Mouse (Mus musculus) ES-Bruce4 (cell line): ENCODE data around the gene Olfr1260. TPM values are rescaled to one million over a fixed set of nuclear protein-coding genes. Genes with fewer than 3 reads are reported as not detected.

Experiments used
- H3K27ac ChIP-seq: 2 replicates; pipeline ENCODE4 v1.5.1; 2012; ENCODE audit warnings: low read length, inconsistent platforms; ENCODE audit not compliant: insufficient read depth
- H3K27me3 ChIP-seq: 2 replicates; pipeline ENCODE4 v1.6.1; 2012; ENCODE audit warnings: mild to moderate bottlenecking, low read length, inconsistent platforms; ENCODE audit not compliant: control insufficient read depth, poor library complexity, insufficient read depth, severe bottlenecking
- H3K36me3 ChIP-seq: 2 replicates; pipeline ENCODE4 v1.6.1; 2012; ENCODE audit warnings: inconsistent platforms, mild to moderate bottlenecking, low read length, moderate library complexity; ENCODE audit not compliant: control insufficient read depth, poor library complexity, insufficient read depth, severe bottlenecking
- H3K4me1 ChIP-seq: one replicate; pipeline ENCODE4 v1.8.1; 2011; ENCODE audit warnings: low read length; ENCODE audit not compliant: control insufficient read depth, insufficient read depth
- H3K4me3 ChIP-seq: 2 replicates; pipeline ENCODE4 v1.5.1; 2011; ENCODE audit warnings: low read depth, mild to moderate bottlenecking, low read length
- H3K9ac ChIP-seq: 2 replicates; pipeline ENCODE4 v1.6.1; 2012; ENCODE audit warnings: low read depth, mild to moderate bottlenecking, inconsistent platforms; ENCODE audit not compliant: poor library complexity, severe bottlenecking
- H3K9me3 ChIP-seq: replicated peaks from 2 replicates; pipeline ENCODE4 v1.6.1; 2012; ENCODE audit warnings: mild to moderate bottlenecking, low read length, inconsistent platforms; ENCODE audit not compliant: control insufficient read depth, poor library complexity, insufficient read depth, severe bottlenecking
- CTCF ChIP-seq: IDR thresholded peaks from one replicate; pipeline ENCODE4 v1.8.1; 2011; ENCODE audit warnings: low read depth, low read length
- EP300 ChIP-seq: IDR thresholded peaks from 2 replicates; pipeline ENCODE4 v1.6.1; 2011; ENCODE audit warnings: low read depth, low read length; ENCODE audit not compliant: insufficient read depth
- POLR2A ChIP-seq: IDR thresholded peaks from one replicate; pipeline ENCODE4 v1.8.1; 2011; ENCODE audit warnings: low read length; ENCODE audit not compliant: insufficient read depth
- polyA plus RNA-seq: library from polyadenylated mRNA; stranded (reverse); fragments of >200 nt; gene quantifications from 2 replicates; pipeline ENCODE4 v1.2.4, GENCODE M21; 2011; ENCODE audit warnings: low read depth; ENCODE audit not compliant: missing spikeins, insufficient read depth, insufficient read length

Gene Olfr1260
- polyA plus RNA-seq, 1 experiment: not detected

DNA sequence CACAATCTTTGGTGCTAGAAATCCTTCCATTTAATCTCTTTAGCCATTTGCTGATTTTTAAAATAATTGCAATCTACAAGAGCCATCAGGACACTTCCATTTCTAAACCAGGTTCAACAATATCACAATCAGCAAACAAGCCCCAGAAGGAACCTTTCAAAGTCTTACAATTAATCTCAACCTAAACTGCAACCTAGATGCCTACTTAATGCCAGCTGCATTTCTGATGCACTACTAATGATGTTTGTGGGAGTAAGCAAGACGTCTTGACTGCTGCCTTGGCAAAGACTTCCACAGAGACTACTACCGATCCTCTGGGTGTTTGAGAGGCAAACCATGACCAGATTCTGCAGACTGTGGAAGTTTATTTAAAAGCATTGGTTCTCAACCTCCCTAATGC lies 37.7 kb downstream of the Olfr1260 start, which contains the start of gene Olfr1263:
TSS of gene Olfr1263 (plus strand) at position 301 of the 400 bp plus-strand sequence.
- Histone ChIP-seq H3K4me3 (no peak within 1 kb of the TSS), H3K9ac (no peak within 1 kb of the TSS), H3K4me1 (no peaks in the 10 kb centered on the region), H3K27me3 (no peaks in the 10 kb centered on the region), H3K36me3 (no peaks in the 10 kb centered on the region), H3K27ac (no peak within 1 kb of the TSS), H3K9me3 (no peaks in the 10 kb centered on the region)
- no peak for TF ChIP-seq POLR2A
- TF ChIP-seq CTCF: no peak
- no peak for TF ChIP-seq EP300

DNA sequence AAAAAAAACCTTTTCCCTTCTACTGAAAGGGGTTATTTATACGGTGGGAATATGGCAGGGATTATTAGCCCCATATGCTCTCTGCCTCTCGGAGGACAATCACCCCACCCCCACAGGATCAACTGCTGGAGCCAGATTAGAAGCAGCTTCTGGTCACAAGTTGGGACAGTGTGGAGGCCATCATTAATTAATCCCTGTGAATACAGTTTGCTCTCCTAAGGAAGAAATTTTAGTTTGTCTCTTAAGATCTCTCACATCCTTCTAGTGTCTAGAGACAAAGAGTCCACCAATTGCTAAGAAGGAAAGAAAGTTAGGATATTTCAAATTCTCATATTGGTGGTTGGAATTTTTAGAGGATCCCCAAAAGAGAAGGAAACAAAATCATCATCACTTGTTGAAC lies 51.3 kb downstream of the Olfr1260 start, which contains the start of gene Olfr1264:
TSS of gene Olfr1264 (minus strand) at position 101 of the 400 bp plus-strand sequence.
- H3K9ac ChIP-seq: no peak within 1 kb of the TSS
- H3K36me3 ChIP-seq: no peaks in the 10 kb centered on the region
- H3K4me1 ChIP-seq: no peaks in the 10 kb centered on the region
- H3K9me3 ChIP-seq: no peaks in the 10 kb centered on the region
- H3K4me3 ChIP-seq: no peak within 1 kb of the TSS
- no peak within 1 kb of the TSS for H3K27ac ChIP-seq
- TF ChIP-seq EP300 (no peak), CTCF (no peak), POLR2A (no peak)
- no peaks in the 10 kb centered on the region for H3K27me3 ChIP-seq

Other genes starting within 250 kb of the Olfr1260 start
- gene Olfr1252, start 249.3 kb upstream of the Olfr1260 start, polyA plus RNA-seq: not detected in 2 replicates
- gene Olfr1253, start 217.2 kb upstream of the Olfr1260 start, polyA plus RNA-seq: not detected in 2 replicates
- gene Olfr1254, start 180.7 kb upstream of the Olfr1260 start, polyA plus RNA-seq: not detected in 2 replicates
- not detected in 2 replicates for gene Olfr1255, start 162.3 kb upstream of the Olfr1260 start, polyA plus RNA-seq
- gene Olfr1256, start 132.8 kb upstream of the Olfr1260 start, polyA plus RNA-seq: not detected in 2 replicates
- gene Olfr48, start 126.1 kb upstream of the Olfr1260 start, polyA plus RNA-seq: not detected in 2 replicates
- gene Olfr1257, start 95.9 kb upstream of the Olfr1260 start, polyA plus RNA-seq: not detected in 2 replicates
- gene Olfr1258, start 47.0 kb upstream of the Olfr1260 start, polyA plus RNA-seq: not detected in 2 replicates
- gene Olfr1259, start 25.7 kb upstream of the Olfr1260 start, polyA plus RNA-seq: not detected in 2 replicates
- not detected in 2 replicates for gene Olfr1261, start 16.9 kb downstream of the Olfr1260 start, polyA plus RNA-seq
- not detected in 2 replicates for gene Olfr1262, start 25.8 kb downstream of the Olfr1260 start, polyA plus RNA-seq
- not detected in 2 replicates for gene Olfr1263, start 37.8 kb downstream of the Olfr1260 start, polyA plus RNA-seq
- not detected in 2 replicates for gene Olfr1264, start 51.2 kb downstream of the Olfr1260 start, polyA plus RNA-seq
- not detected in 2 replicates for gene Olfr1265, start 61.0 kb downstream of the Olfr1260 start, polyA plus RNA-seq
- not detected in 2 replicates for gene Olfr140, start 89.3 kb downstream of the Olfr1260 start, polyA plus RNA-seq
- gene Olfr1269, start 147.1 kb downstream of the Olfr1260 start, polyA plus RNA-seq: not detected in 2 replicates
- not detected in 2 replicates for gene Olfr32, start 168.0 kb downstream of the Olfr1260 start, polyA plus RNA-seq
- gene Olfr1270, start 178.8 kb downstream of the Olfr1260 start, polyA plus RNA-seq: not detected in 2 replicates